In the genomic region with DNA sequence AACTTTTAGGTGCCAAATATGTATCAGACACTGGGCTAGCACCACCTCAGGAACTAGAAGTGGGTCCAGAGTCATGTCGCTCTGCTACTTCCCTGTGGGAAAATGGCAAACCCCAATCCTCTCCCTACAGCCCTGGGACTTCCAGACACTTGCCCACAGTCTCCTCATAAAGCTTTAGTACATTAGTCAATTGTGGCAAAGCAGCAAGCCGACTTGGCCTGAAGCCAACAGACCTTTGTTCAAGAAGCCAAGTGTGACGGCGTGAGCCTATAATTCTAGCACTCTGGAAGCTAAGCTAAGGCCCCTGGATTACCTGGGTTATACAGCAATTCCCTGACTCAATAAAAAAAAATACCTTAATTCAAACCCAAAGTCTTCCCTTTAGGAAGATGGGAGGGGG, we compare ENCODE assay signal across 16 mouse cellular contexts.
A peak's percentile ranks its signal among the peaks of the same experiment; 100 is the strongest.
DNase-seq lines count a peak whose midpoint lies in the region; ATAC-seq lines count a peak whose summit lies in the region.
"Had no signal": no experiment of that assay in that cellular context is flagged by ENCODE, and none has a peak within 500 bp of the region (broad histone marks: within the 10 kb centered on the region; RNA-seq: fewer than 3 reads in every experiment).

No protein-coding gene starts in this region.

- intact Hi-C loops in heart, postnatal 10 days (cut with DNase I) = no loop called here

- DNase-seq in forebrain, embryonic 14.5 days (ENCODE audit: low spot score) = peak; percentile 23
- DNase-seq in neural tube, embryonic 11.5 days (ENCODE audit: low spot score) = peak; percentile 36
- DNase-seq in kidney, adult 8-10 months = peak; percentile 36 to 79
- no peak for DNase-seq in heart, postnatal 10 days
- no peak for DNase-seq in adipocyte (ENCODE audit: low spot score)
- DNase-seq: cerebellum, adult 18-20 months; liver; lung, postnatal 14 days; right cerebral cortex, postnatal 14 days; thymus, postnatal 14 days had no signal

- H3K36me3 ChIP-seq in forebrain, embryonic 14.5 days (ENCODE audit: control insufficient read depth, insufficient read depth, low read length) = no peaks in the 10 kb centered on the region
- H3K36me3 ChIP-seq in forebrain, embryonic 15.5 days = no peaks in the 10 kb centered on the region
- no peaks in the 10 kb centered on the region for H3K36me3 ChIP-seq in neural tube, embryonic 11.5 days (ENCODE audit: control insufficient read depth, insufficient read depth, low read length)
- no peaks in the 10 kb centered on the region for H3K36me3 ChIP-seq in neural tube, embryonic 15.5 days
- H3K36me3 ChIP-seq in limb, embryonic 12.5 days = no peaks in the 10 kb centered on the region
- H3K36me3 ChIP-seq: heart, embryonic 12.5 days; hindbrain, embryonic 10.5 days; midbrain, embryonic 12.5 days had no signal

- no peak overlapping the region for H3K27ac ChIP-seq in forebrain, embryonic 14.5 days (ENCODE audit: low read depth, low read length)
- H3K27ac ChIP-seq in forebrain, embryonic 15.5 days (replicated peaks) = no peak overlapping the region
- H3K27ac ChIP-seq in neural tube, embryonic 11.5 days (ENCODE audit: low read depth, low read length) = no peak overlapping the region
- no peak overlapping the region for H3K27ac ChIP-seq in neural tube, embryonic 15.5 days (replicated peaks)
- H3K27ac ChIP-seq in limb, embryonic 12.5 days = peak overlapping the region; percentile 35; the same call in 1 of the 2 replicates
- H3K27ac ChIP-seq: hindbrain, embryonic 10.5 days; midbrain, embryonic 12.5 days had no signal

- H3K4me2 ChIP-seq in forebrain, embryonic 14.5 days (ENCODE audit: low read length) = no peak overlapping the region
- no peak overlapping the region for H3K4me2 ChIP-seq in forebrain, embryonic 15.5 days (replicated peaks)
- H3K4me2 ChIP-seq in neural tube, embryonic 11.5 days (ENCODE audit: low read depth) = no peak overlapping the region
- no peak overlapping the region for H3K4me2 ChIP-seq in neural tube, embryonic 15.5 days
- H3K4me2 ChIP-seq in limb, embryonic 12.5 days = no peak overlapping the region
- H3K4me2 ChIP-seq: heart, embryonic 12.5 days; midbrain, embryonic 12.5 days had no signal

- no peaks in the 10 kb centered on the region for H3K9me3 ChIP-seq in forebrain, embryonic 14.5 days (replicated peaks; ENCODE audit: control insufficient read depth, low read length)
- no peaks in the 10 kb centered on the region for H3K9me3 ChIP-seq in forebrain, embryonic 15.5 days
- H3K9me3 ChIP-seq in neural tube, embryonic 11.5 days (ENCODE audit: control insufficient read depth, low read length) = no peaks in the 10 kb centered on the region
- no peaks in the 10 kb centered on the region for H3K9me3 ChIP-seq in neural tube, embryonic 15.5 days (replicated peaks)
- H3K9me3 ChIP-seq in limb, embryonic 12.5 days = no peaks in the 10 kb centered on the region
- H3K9me3 ChIP-seq: heart, embryonic 12.5 days; hindbrain, embryonic 10.5 days; midbrain, embryonic 12.5 days had no signal

- H3K4me1 ChIP-seq in forebrain, embryonic 14.5 days (ENCODE audit: control insufficient read depth, insufficient read depth, low read length) = no peaks in the 10 kb centered on the region
- H3K4me1 ChIP-seq in forebrain, embryonic 15.5 days = no peaks in the 10 kb centered on the region
- no peaks in the 10 kb centered on the region for H3K4me1 ChIP-seq in neural tube, embryonic 11.5 days (ENCODE audit: control insufficient read depth, insufficient read depth, low read length)
- H3K4me1 ChIP-seq in neural tube, embryonic 15.5 days = no peaks in the 10 kb centered on the region
- peaks cover 34% of the 10 kb centered on the region for H3K4me1 ChIP-seq in limb, embryonic 12.5 days (replicated peaks)
- H3K4me1 ChIP-seq: heart, embryonic 12.5 days; hindbrain, embryonic 10.5 days; midbrain, embryonic 12.5 days had no signal

- no peak for ATAC-seq in forebrain, embryonic 14.5 days
- no peak for ATAC-seq in forebrain, embryonic 15.5 days (replicated peaks)
- ATAC-seq in neural tube, embryonic 11.5 days (ENCODE audit: insufficient read depth, low FRiP score, low TSS enrichment) = no peak
- ATAC-seq in neural tube, embryonic 15.5 days (ENCODE audit: low FRiP score) = no peak
- ATAC-seq in limb, embryonic 12.5 days (ENCODE audit: insufficient number of reproducible peaks, insufficient read depth, low FRiP score, low TSS enrichment, low read depth) = 0 out of 2 replicates have a peak, but pooled peaks have one; percentile 26

- no peaks in the 10 kb centered on the region for H3K27me3 ChIP-seq in forebrain, embryonic 14.5 days (replicated peaks; ENCODE audit: control insufficient read depth, insufficient read depth, low read length)
- no peaks in the 10 kb centered on the region for H3K27me3 ChIP-seq in forebrain, embryonic 15.5 days
- no peaks in the 10 kb centered on the region for H3K27me3 ChIP-seq in neural tube, embryonic 11.5 days (ENCODE audit: control insufficient read depth, insufficient read depth, low read length)
- H3K27me3 ChIP-seq in neural tube, embryonic 15.5 days (replicated peaks) = no peaks in the 10 kb centered on the region
- H3K27me3 ChIP-seq in limb, embryonic 12.5 days = no peaks in the 10 kb centered on the region; the same call in 1 of the 2 replicates
- H3K27me3 ChIP-seq: heart, embryonic 12.5 days; midbrain, embryonic 12.5 days had no signal

- H3K9ac ChIP-seq in forebrain, embryonic 14.5 days (ENCODE audit: low read length) = no peak overlapping the region
- no peak overlapping the region for H3K9ac ChIP-seq in forebrain, embryonic 15.5 days (replicated peaks)
- no peak overlapping the region for H3K9ac ChIP-seq in neural tube, embryonic 11.5 days (ENCODE audit: low read length)
- H3K9ac ChIP-seq in neural tube, embryonic 15.5 days (replicated peaks) = no peak overlapping the region
- H3K9ac ChIP-seq in limb, embryonic 12.5 days (replicated peaks) = no peak overlapping the region
- H3K9ac ChIP-seq: heart, embryonic 12.5 days; midbrain, embryonic 12.5 days had no signal

- no peak overlapping the region for H3K4me3 ChIP-seq in forebrain, embryonic 14.5 days (ENCODE audit: low read depth, low read length)
- no peak overlapping the region for H3K4me3 ChIP-seq in forebrain, embryonic 15.5 days
- no peak overlapping the region for H3K4me3 ChIP-seq in neural tube, embryonic 11.5 days (ENCODE audit: low read depth, low read length)
- no peak overlapping the region for H3K4me3 ChIP-seq in neural tube, embryonic 15.5 days (replicated peaks)
- no peak overlapping the region for H3K4me3 ChIP-seq in limb, embryonic 12.5 days (replicated peaks)
- H3K4me3 ChIP-seq: heart, embryonic 12.5 days; hindbrain, embryonic 10.5 days; midbrain, embryonic 12.5 days had no signal

- 59% methylated on average over 4 of the region's 4 CpGs for whole genome bisulfite sequencing in forebrain, embryonic 14.5 days
- WGBS in forebrain, embryonic 15.5 days = 58% methylated on average over 4 of the region's 4 CpGs
- 62% methylated on average over 4 of the region's 4 CpGs for WGBS in neural tube, embryonic 11.5 days
- WGBS in neural tube, embryonic 15.5 days = 43% methylated on average over 4 of the region's 4 CpGs
- WGBS in limb, embryonic 12.5 days = 45% methylated on average over 4 of the region's 4 CpGs

Comparison
In these comparisons a context has a peak if more than half of its experiments do, and no peak if none do; other contexts are left out.
1. DNase-seq: peak in forebrain, embryonic 14.5 days (single experiment), neural tube, embryonic 11.5 days (single experiment) and kidney, adult 8-10 months (2 of 2); none in heart, postnatal 10 days (0 of 2) and adipocyte (single experiment).